Mouse (Mus musculus): Measurements from ENCODE around the gene Cry2. TPM values are rescaled to one million over a fixed set of nuclear protein-coding genes. Genes with fewer than 3 reads are reported as not detected.

The Cry2 gene
- polyA plus RNA-seq, 1 experiment: 22.0 TPM

DNA sequence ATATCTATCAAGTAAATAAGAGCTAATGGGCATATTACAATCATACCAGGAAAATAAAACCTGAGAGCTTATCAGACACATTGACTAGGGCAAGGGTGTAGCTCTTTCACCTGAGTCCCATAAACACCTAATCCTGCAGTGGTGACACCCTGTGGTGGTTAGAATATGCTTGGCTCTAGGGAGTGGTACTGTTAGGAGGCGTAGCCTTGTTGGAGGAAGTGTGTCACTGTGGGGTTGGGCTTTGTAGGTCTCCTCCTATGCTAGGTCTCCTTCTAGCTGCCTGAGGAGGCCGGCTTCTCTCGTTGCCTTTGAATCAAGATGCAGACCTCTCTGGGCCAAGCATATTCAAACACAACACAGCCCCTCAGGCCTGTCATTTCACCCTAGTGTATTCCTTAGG, 41.1 kb upstream of the Cry2 start:
- H3K36me3 ChIP-seq (ENCODE audit: control insufficient read depth, insufficient read depth, low read length): no peaks in the 10 kb centered on the region
- no peak overlapping the region for H3K27ac ChIP-seq (ENCODE audit: control insufficient read depth, insufficient read depth, low read depth, low read length)
- no peak overlapping the region for H3K4me3 ChIP-seq (ENCODE audit: control insufficient read depth, low read depth, low read length)
- H3K4me1 ChIP-seq (ENCODE audit: control insufficient read depth, insufficient read depth, low read length): no peaks in the 10 kb centered on the region
- TF ChIP-seq POLR2A (IDR thresholded peaks at IDR 0.05; ENCODE audit: control insufficient read depth, low read depth, low read length): no peak
- no peak for TF ChIP-seq CTCF (IDR thresholded peaks at IDR 0.05; ENCODE audit: control insufficient read depth, insufficient read depth, insufficient replicate concordance, low read depth, low read length)
- H3K27me3 ChIP-seq (ENCODE audit: control insufficient read depth, insufficient read depth, low read length): no peaks in the 10 kb centered on the region

DNA sequence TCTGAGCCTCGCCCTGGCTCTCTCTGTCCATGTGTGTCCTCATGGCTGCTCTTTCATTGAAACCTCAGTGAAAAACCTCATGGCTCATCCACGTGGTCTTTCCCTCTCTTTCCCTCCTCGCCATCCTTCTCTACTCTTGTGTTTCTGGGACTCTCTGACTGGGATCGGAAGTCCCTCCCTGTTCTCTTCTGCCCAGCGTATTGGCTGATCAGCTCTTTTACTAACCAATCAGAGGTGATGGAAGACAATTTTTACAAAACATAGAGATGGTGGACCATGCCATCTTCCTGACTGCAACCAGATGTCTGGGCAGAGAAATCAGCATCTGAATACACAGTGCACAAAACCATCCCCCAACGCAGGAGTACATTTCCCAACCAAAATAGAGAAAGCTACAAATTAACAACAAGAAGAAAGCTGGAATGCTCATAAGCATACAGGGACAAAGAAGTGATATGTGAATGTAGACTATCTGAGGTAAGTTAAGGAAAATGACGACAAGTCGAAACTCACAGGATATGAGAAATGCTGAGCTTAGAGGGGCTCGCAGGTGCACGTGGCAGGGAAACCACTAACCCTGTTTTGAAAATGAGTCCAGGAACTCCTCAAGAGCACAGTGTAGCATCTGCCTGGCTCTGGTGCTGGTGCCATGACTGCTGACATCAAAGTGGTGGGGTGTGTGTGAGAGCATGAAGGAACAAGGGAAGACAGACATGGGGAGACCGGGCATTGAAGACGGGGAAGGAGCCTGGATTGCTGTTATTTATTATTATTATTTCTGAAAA, 38.2 kb upstream of the Cry2 start:
- H3K36me3 ChIP-seq (ENCODE audit: control insufficient read depth, insufficient read depth, low read length): no peaks in the 10 kb centered on the region
- no peaks in the 10 kb centered on the region for H3K4me1 ChIP-seq (ENCODE audit: control insufficient read depth, insufficient read depth, low read length)
- no peak overlapping the region for H3K4me3 ChIP-seq (ENCODE audit: control insufficient read depth, low read depth, low read length)
- no peaks in the 10 kb centered on the region for H3K27me3 ChIP-seq (ENCODE audit: control insufficient read depth, insufficient read depth, low read length)
- H3K27ac ChIP-seq (ENCODE audit: control insufficient read depth, insufficient read depth, low read depth, low read length): no peak overlapping the region
- TF ChIP-seq CTCF (IDR thresholded peaks at IDR 0.05; ENCODE audit: control insufficient read depth, insufficient read depth, insufficient replicate concordance, low read depth, low read length): no peak
- no peak for TF ChIP-seq POLR2A (IDR thresholded peaks at IDR 0.05; ENCODE audit: control insufficient read depth, low read depth, low read length)

- Histone ChIP-seq H3K27ac (ENCODE audit: control insufficient read depth, insufficient read depth, low read depth, low read length) (no peak overlapping the region), H3K4me1 (ENCODE audit: control insufficient read depth, insufficient read depth, low read length) (peaks cover 9% of the 10 kb centered on the region), H3K36me3 (ENCODE audit: control insufficient read depth, insufficient read depth, low read length) (no peaks in the 10 kb centered on the region), H3K27me3 (ENCODE audit: control insufficient read depth, insufficient read depth, low read length) (no peaks in the 10 kb centered on the region), H3K4me3 (ENCODE audit: control insufficient read depth, low read depth, low read length) (no peak overlapping the region)
- TF ChIP-seq CTCF (IDR thresholded peaks at IDR 0.05; ENCODE audit: control insufficient read depth, insufficient read depth, insufficient replicate concordance, low read depth, low read length) (no peak), POLR2A (IDR thresholded peaks at IDR 0.05; ENCODE audit: control insufficient read depth, low read depth, low read length) (no peak)
These were observed 30.8 kb upstream of the Cry2 start for GRCm38 (mm10) chr2:92464690-92465089.

GRCm38 (mm10) chr2:92461215-92461614, 27.4 kb upstream of the Cry2 start:
- Histone ChIP-seq H3K27ac (ENCODE audit: control insufficient read depth, insufficient read depth, low read depth, low read length) (no peak overlapping the region), H3K4me1 (ENCODE audit: control insufficient read depth, insufficient read depth, low read length) (peaks cover 21% of the 10 kb centered on the region), H3K27me3 (ENCODE audit: control insufficient read depth, insufficient read depth, low read length) (no peaks in the 10 kb centered on the region), H3K4me3 (ENCODE audit: control insufficient read depth, low read depth, low read length) (no peak overlapping the region), H3K36me3 (ENCODE audit: control insufficient read depth, insufficient read depth, low read length) (no peaks in the 10 kb centered on the region)
- TF ChIP-seq CTCF (IDR thresholded peaks at IDR 0.05; ENCODE audit: control insufficient read depth, insufficient read depth, insufficient replicate concordance, low read depth, low read length): no peak
- no peak for TF ChIP-seq POLR2A (IDR thresholded peaks at IDR 0.05; ENCODE audit: control insufficient read depth, low read depth, low read length)

- no peaks in the 10 kb centered on the region for H3K36me3 ChIP-seq (ENCODE audit: control insufficient read depth, insufficient read depth, low read length)
- H3K27ac ChIP-seq (ENCODE audit: control insufficient read depth, insufficient read depth, low read depth, low read length): peak within 1 kb of the TSS; percentile 73
- TF ChIP-seq CTCF (IDR thresholded peaks at IDR 0.05; ENCODE audit: control insufficient read depth, insufficient read depth, insufficient replicate concordance, low read depth, low read length) (no peak), POLR2A (IDR thresholded peaks at IDR 0.05; ENCODE audit: control insufficient read depth, low read depth, low read length) (no peak)
- peaks cover 21% of the 10 kb centered on the region for H3K4me1 ChIP-seq (ENCODE audit: control insufficient read depth, insufficient read depth, low read length)
- peak within 1 kb of the TSS; percentile 96 for H3K4me3 ChIP-seq (ENCODE audit: control insufficient read depth, low read depth, low read length)
- no peaks in the 10 kb centered on the region for H3K27me3 ChIP-seq (ENCODE audit: control insufficient read depth, insufficient read depth, low read length)
These were observed 26.3 kb upstream of the Cry2 start, which contains the start of gene Slc35c1 for GRCm38 (mm10) chr2:92459921-92460707. Gene Slc35c1 (minus strand): TSS chr2:92460538.

DNA sequence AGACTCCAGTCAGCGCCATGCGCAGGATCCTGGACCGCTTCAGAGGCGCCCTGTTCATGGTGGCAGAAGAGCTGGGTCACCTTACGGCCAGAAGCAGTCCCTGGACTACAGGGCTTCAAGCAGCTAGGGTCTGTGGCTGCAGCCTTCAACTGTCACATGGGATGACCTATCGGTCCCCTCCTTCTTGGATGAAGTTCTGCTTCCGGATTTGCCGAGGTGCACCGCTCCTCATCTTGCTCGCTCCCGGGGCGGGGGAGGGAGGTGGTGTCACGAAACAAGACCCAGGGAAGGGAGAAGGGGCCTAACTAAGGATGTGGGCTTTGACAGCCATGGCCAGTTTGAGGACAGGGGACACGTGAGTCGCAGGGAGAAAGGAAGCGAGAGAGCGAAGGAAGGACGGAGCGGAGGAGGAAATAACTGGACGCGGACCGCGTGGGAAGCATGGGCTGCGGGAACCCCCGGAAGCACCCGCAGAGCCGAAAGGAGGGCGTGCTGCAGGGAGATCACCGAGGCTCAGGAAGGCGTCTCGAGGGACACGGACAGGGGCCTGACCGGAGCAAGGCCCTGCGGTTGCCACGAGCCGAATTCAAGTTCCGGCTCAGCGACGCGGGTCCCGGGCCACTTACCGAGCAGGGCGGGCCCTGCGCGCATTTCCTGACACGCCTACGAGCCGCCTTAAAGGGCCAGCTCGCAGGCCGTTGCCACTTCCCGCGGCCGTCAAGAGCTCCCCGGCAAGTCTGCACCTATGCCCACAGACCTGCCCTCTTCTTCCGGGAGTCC, 25.5 kb upstream of the Cry2 start:
- Histone ChIP-seq H3K4me1 (ENCODE audit: control insufficient read depth, insufficient read depth, low read length) (peaks cover 21% of the 10 kb centered on the region), H3K36me3 (ENCODE audit: control insufficient read depth, insufficient read depth, low read length) (no peaks in the 10 kb centered on the region), H3K27ac (ENCODE audit: control insufficient read depth, insufficient read depth, low read depth, low read length) (peak overlapping the region; percentile 73), H3K4me3 (ENCODE audit: control insufficient read depth, low read depth, low read length) (peak overlapping the region; percentile 96), H3K27me3 (ENCODE audit: control insufficient read depth, insufficient read depth, low read length) (no peaks in the 10 kb centered on the region)
- TF ChIP-seq POLR2A (IDR thresholded peaks at IDR 0.05; ENCODE audit: control insufficient read depth, low read depth, low read length): peak; percentile 46
- TF ChIP-seq CTCF (IDR thresholded peaks at IDR 0.05; ENCODE audit: control insufficient read depth, insufficient read depth, insufficient replicate concordance, low read depth, low read length): no peak

GRCm38 (mm10) chr2:92458481-92458880, 24.6 kb upstream of the Cry2 start:
- Histone ChIP-seq H3K4me3 (ENCODE audit: control insufficient read depth, low read depth, low read length) (no peak overlapping the region), H3K4me1 (ENCODE audit: control insufficient read depth, insufficient read depth, low read length) (peaks cover 21% of the 10 kb centered on the region), H3K27ac (ENCODE audit: control insufficient read depth, insufficient read depth, low read depth, low read length) (no peak overlapping the region), H3K36me3 (ENCODE audit: control insufficient read depth, insufficient read depth, low read length) (no peaks in the 10 kb centered on the region), H3K27me3 (ENCODE audit: control insufficient read depth, insufficient read depth, low read length) (no peaks in the 10 kb centered on the region)
- no peak for TF ChIP-seq CTCF (IDR thresholded peaks at IDR 0.05; ENCODE audit: control insufficient read depth, insufficient read depth, insufficient replicate concordance, low read depth, low read length)
- no peak for TF ChIP-seq POLR2A (IDR thresholded peaks at IDR 0.05; ENCODE audit: control insufficient read depth, low read depth, low read length)

Data from testis, adult 2 months (tissue).